Mouse (Mus musculus): Measurements from ENCODE around the gene Gm8165. TPM values are rescaled to one million over a fixed set of nuclear protein-coding genes. Genes with fewer than 3 reads are reported as not detected.
"Not testable (repeated sequence)": the region's sequence is repeated elsewhere in the genome, so short reads cannot be mapped to it uniquely, and the experiment has no call there.

Gene Gm8165
- polyA plus RNA-seq (2012; rRNA removed): not detected in 2 replicates
- polyA plus RNA-seq (2014; fragmentation: Nextera tagmentation; extraction: Ambion mirVana): not detected in 2 replicates

DNA sequence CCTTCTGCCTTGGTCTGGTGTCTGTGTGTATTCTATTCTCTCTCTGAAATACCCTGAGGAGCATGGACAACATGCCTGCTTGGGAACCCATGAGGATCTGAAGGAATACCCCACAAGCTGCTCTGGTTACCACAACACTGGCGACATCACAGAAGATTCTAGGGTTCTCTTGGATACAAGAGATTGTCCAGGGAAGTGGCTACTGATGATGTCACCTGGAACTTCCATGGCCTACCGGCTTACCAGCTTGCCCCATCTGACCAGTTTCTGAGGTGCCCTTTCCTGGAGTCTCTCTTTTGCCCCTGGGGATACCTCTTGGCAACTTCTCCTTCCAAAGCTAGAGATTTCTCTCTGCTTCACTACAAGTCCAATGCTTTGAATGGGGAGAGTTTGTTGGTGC is at the start of gene Gm8165:
Gm8165 (minus strand) TSS at position 101 of the 400 bp plus-strand sequence.
- no CpG with 5 or more reads among the region's 2 CpGs for WGBS
- not testable (repeated sequence) for ATAC-seq (ENCODE audit: low FRiP score, low read depth)

DNA sequence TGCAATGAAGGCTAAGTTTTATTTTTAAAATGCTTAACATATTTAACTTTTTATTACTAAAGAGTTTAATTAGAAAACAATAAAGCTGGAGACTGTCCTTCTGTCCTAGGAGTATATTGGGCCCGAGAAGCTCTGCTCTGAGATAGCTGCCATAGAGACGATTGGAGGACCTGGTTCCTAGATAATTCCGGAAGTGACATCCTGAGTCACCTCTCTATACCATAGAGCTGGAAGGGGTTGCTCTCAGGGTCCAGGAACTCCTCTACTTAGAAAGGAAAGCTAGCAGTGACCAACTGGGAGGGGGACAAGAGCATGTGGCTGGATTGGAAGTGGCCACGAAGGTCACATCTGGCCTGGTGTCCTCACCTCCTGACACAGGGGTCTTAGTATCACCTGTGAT is 20.6 kb upstream of the Gm8165 start, which contains the start of gene Gm7324:
Gm7324 (plus strand) TSS at position 208 of the 400 bp plus-strand sequence.
- WGBS: 82% methylated on average over 4 of the region's 4 CpGs
- H3K27ac ChIP-seq (replicated peaks; ENCODE audit: low read depth, low read length); ATAC-seq (ENCODE audit: low FRiP score, low read depth): not testable (repeated sequence)

More for the DNA sequence above, at the start of gene Gm8165:
- H3K4me3 ChIP-seq (replicated peaks; ENCODE audit: low read length); H3K9ac ChIP-seq (ENCODE audit: low read depth, low read length, severe bottlenecking); H3K36me3 ChIP-seq (ENCODE audit: control insufficient read depth, insufficient read depth, low read length); DNase-seq (ENCODE audit: low spot score); H3K4me2 ChIP-seq (replicated peaks; ENCODE audit: low read depth, low read length, severe bottlenecking); H3K9me3 ChIP-seq (ENCODE audit: control insufficient read depth, low read length); H3K27ac ChIP-seq (replicated peaks; ENCODE audit: low read depth, low read length); H3K4me1 ChIP-seq (ENCODE audit: control insufficient read depth, insufficient read depth, low read length); H3K27me3 ChIP-seq (ENCODE audit: control insufficient read depth, insufficient read depth, low read length): not testable (repeated sequence)

More for the DNA sequence above, 20.6 kb upstream of the Gm8165 start, which contains the start of gene Gm7324:
- DNase-seq (ENCODE audit: low spot score); H3K4me3 ChIP-seq (replicated peaks; ENCODE audit: low read length); H3K9me3 ChIP-seq (ENCODE audit: control insufficient read depth, low read length); H3K9ac ChIP-seq (ENCODE audit: low read depth, low read length, severe bottlenecking); H3K4me2 ChIP-seq (replicated peaks; ENCODE audit: low read depth, low read length, severe bottlenecking); H3K27me3 ChIP-seq (ENCODE audit: control insufficient read depth, insufficient read depth, low read length); H3K4me1 ChIP-seq (ENCODE audit: control insufficient read depth, insufficient read depth, low read length); H3K36me3 ChIP-seq (ENCODE audit: control insufficient read depth, insufficient read depth, low read length): not testable (repeated sequence)

Other genes starting within 250 kb of the Gm8165 start
- not detected in 2 replicates for gene Gm5799, start 133.6 kb downstream of the Gm8165 start, polyA plus RNA-seq (2012; rRNA removed)
- gene Gm5799, start 133.6 kb downstream of the Gm8165 start, polyA plus RNA-seq (2014; fragmentation: Nextera tagmentation; extraction: Ambion mirVana): not detected in 2 replicates
- not detected in 2 replicates for gene Gm17654, start 98.1 kb downstream of the Gm8165 start, polyA plus RNA-seq (2012; rRNA removed)
- not detected in 2 replicates for gene Gm17654, start 98.1 kb downstream of the Gm8165 start, polyA plus RNA-seq (2014; fragmentation: Nextera tagmentation; extraction: Ambion mirVana)
- gene Gm10375, start 69.2 kb downstream of the Gm8165 start, polyA plus RNA-seq (2012; rRNA removed): not detected in 2 replicates
- gene Gm10375, start 69.2 kb downstream of the Gm8165 start, polyA plus RNA-seq (2014; fragmentation: Nextera tagmentation; extraction: Ambion mirVana): not detected in 2 replicates
- gene Gm7324, start 20.6 kb upstream of the Gm8165 start, polyA plus RNA-seq (2012; rRNA removed): 0.59 and 0.65 TPM in 2 replicates
- 0.97 and 1.9 TPM in 2 replicates for gene Gm7324, start 20.6 kb upstream of the Gm8165 start, polyA plus RNA-seq (2014; fragmentation: Nextera tagmentation; extraction: Ambion mirVana)
- not detected in 2 replicates for gene Gm16506, start 50.3 kb upstream of the Gm8165 start, polyA plus RNA-seq (2012; rRNA removed)
- not detected in 2 replicates for gene Gm16506, start 50.3 kb upstream of the Gm8165 start, polyA plus RNA-seq (2014; fragmentation: Nextera tagmentation; extraction: Ambion mirVana)
- gene Gm6526, start 70.7 kb upstream of the Gm8165 start, polyA plus RNA-seq (2012; rRNA removed): not detected in 2 replicates
- not detected in 2 replicates for gene Gm6526, start 70.7 kb upstream of the Gm8165 start, polyA plus RNA-seq (2014; fragmentation: Nextera tagmentation; extraction: Ambion mirVana)
- gene Gm8180, start 107.5 kb upstream of the Gm8165 start, polyA plus RNA-seq (2012; rRNA removed): not detected in 2 replicates
- not detected in 2 replicates for gene Gm8180, start 107.5 kb upstream of the Gm8165 start, polyA plus RNA-seq (2014; fragmentation: Nextera tagmentation; extraction: Ambion mirVana)
- gene Ear1, start 198.3 kb upstream of the Gm8165 start, polyA plus RNA-seq (2012; rRNA removed): 0.22 and 0.40 TPM in 2 replicates
- not detected in 2 replicates for gene Ear1, start 198.3 kb upstream of the Gm8165 start, polyA plus RNA-seq (2014; fragmentation: Nextera tagmentation; extraction: Ambion mirVana)
- gene Ear10, start 246.4 kb upstream of the Gm8165 start, polyA plus RNA-seq (2012; rRNA removed): not detected in 2 replicates
- not detected in 2 replicates for gene Ear10, start 246.4 kb upstream of the Gm8165 start, polyA plus RNA-seq (2014; fragmentation: Nextera tagmentation; extraction: Ambion mirVana)
- 7.1 and 7.2 TPM in 2 replicates for gene Gm8113, start 248.2 kb upstream of the Gm8165 start, polyA plus RNA-seq (2012; rRNA removed)
- gene Gm8113, start 248.2 kb upstream of the Gm8165 start, polyA plus RNA-seq (2014; fragmentation: Nextera tagmentation; extraction: Ambion mirVana): 5.2 and 6.6 TPM in 2 replicates